Mouse (Mus musculus) brain, embryonic 18.5 days (tissue): ENCODE results near the gene Slc24a3.

ENCODE experiments used
- DNase-seq: peaks from one replicate; pipeline ENCODE4 v3.0.0-alpha.2; 2012; ENCODE audit warnings: low read depth, low spot score

Gene Slc24a3

GRCm38 (mm10) chr2:145429982-145430381 is 262.4 kb downstream of the Slc24a3 start:
- no peak for DNase-seq

GRCm38 (mm10) chr2:145434068-145434467 is 266.5 kb downstream of the Slc24a3 start:
- no peak for DNase-seq

- DNase-seq: no peak
Observed at GRCm38 (mm10) chr2:145438336-145438735, 270.8 kb downstream of the Slc24a3 start.

GRCm38 (mm10) chr2:145439755-145440154 is 272.2 kb downstream of the Slc24a3 start:
- no peak for DNase-seq

GRCm38 (mm10) chr2:145457106-145457747 is 289.7 kb downstream of the Slc24a3 start:
- DNase-seq: no peak

GRCm38 (mm10) chr2:145460854-145461423 is 293.4 kb downstream of the Slc24a3 start:
- DNase-seq: no peak

- DNase-seq: peak; percentile 22
Observed at GRCm38 (mm10) chr2:145462253-145462652, 294.7 kb downstream of the Slc24a3 start.

GRCm38 (mm10) chr2:145468701-145469325 is 301.3 kb downstream of the Slc24a3 start:
- no peak for DNase-seq

- no peak for DNase-seq
Observed at GRCm38 (mm10) chr2:145477484-145477883, 309.9 kb downstream of the Slc24a3 start.

- no peak for DNase-seq
Observed at GRCm38 (mm10) chr2:145479676-145480075, 312.1 kb downstream of the Slc24a3 start.

- no peak for DNase-seq
Observed at GRCm38 (mm10) chr2:145500231-145500630, 332.7 kb downstream of the Slc24a3 start.

GRCm38 (mm10) chr2:145501472-145501871 is 333.9 kb downstream of the Slc24a3 start:
- DNase-seq: no peak

- no peak for DNase-seq
Observed at GRCm38 (mm10) chr2:145507702-145508101, 340.1 kb downstream of the Slc24a3 start.

- no peak for DNase-seq
Observed at GRCm38 (mm10) chr2:145510650-145511225, 343.2 kb downstream of the Slc24a3 start.

- DNase-seq: no peak
Observed at GRCm38 (mm10) chr2:145515956-145516355, 348.4 kb downstream of the Slc24a3 start.

- peak; percentile 40 for DNase-seq
Observed at GRCm38 (mm10) chr2:145517346-145517745, 349.8 kb downstream of the Slc24a3 start.

- no peak for DNase-seq
Observed at GRCm38 (mm10) chr2:145522017-145522416, 354.5 kb downstream of the Slc24a3 start.

GRCm38 (mm10) chr2:145523381-145523780 is 355.8 kb downstream of the Slc24a3 start:
- no peak for DNase-seq

GRCm38 (mm10) chr2:145527151-145527550 is 359.6 kb downstream of the Slc24a3 start:
- DNase-seq: no peak

GRCm38 (mm10) chr2:145530941-145531353 is 363.4 kb downstream of the Slc24a3 start:
- DNase-seq: no peak

GRCm38 (mm10) chr2:145533086-145533485 is 365.5 kb downstream of the Slc24a3 start:
- no peak for DNase-seq

- no peak for DNase-seq
Observed at GRCm38 (mm10) chr2:145535307-145535706, 367.8 kb downstream of the Slc24a3 start.

GRCm38 (mm10) chr2:145535774-145536173 is 368.2 kb downstream of the Slc24a3 start:
- DNase-seq: no peak
